Mouse (Mus musculus): ENCODE measurements around the gene Gpr1. TPM values are rescaled to one million over a fixed set of nuclear protein-coding genes. Genes with fewer than 3 reads are reported as not detected.
A peak's percentile ranks its signal among the peaks of the same experiment; 100 is the strongest.
"Not testable (repeated sequence)": the region's sequence is repeated elsewhere in the genome, so short reads cannot be mapped to it uniquely, and the experiment has no call there.

Gene Gpr1
- polyA plus RNA-seq, 1 experiment from 2014 or later: 0.04 TPM

GRCm38 (mm10) chr1:63190851-63191250 is 23.5 kb downstream of the Gpr1 start:
- no peak overlapping the region for H3K27ac ChIP-seq (ENCODE audit: low read length)
- no peaks in the 10 kb centered on the region for H3K4me1 ChIP-seq (ENCODE audit: control insufficient read depth, low read depth, low read length)
- H3K4me2 ChIP-seq (ENCODE audit: low read depth, low read length): no peak overlapping the region
- H3K27me3 ChIP-seq (ENCODE audit: control insufficient read depth, insufficient read depth, low read depth, low read length): no peaks in the 10 kb centered on the region
- H3K36me3 ChIP-seq (ENCODE audit: control insufficient read depth, insufficient read depth): no peaks in the 10 kb centered on the region
- ATAC-seq (ENCODE audit: low read depth): no peak
- no peaks in the 10 kb centered on the region for H3K9me3 ChIP-seq (replicated peaks; ENCODE audit: control insufficient read depth, low read length)
- no peak overlapping the region for H3K9ac ChIP-seq (ENCODE audit: low read depth, low read length)
- H3K4me3 ChIP-seq (ENCODE audit: low read depth, low read length): no peak overlapping the region
- WGBS (ENCODE audit: insufficient replicate concordance): 66% methylated on average over 8 of the region's 8 CpGs

- Histone ChIP-seq H3K27ac (ENCODE audit: low read length) (no peak overlapping the region), H3K4me2 (ENCODE audit: low read depth, low read length) (no peak overlapping the region), H3K4me1 (ENCODE audit: control insufficient read depth, low read depth, low read length) (no peaks in the 10 kb centered on the region), H3K9me3 (replicated peaks; ENCODE audit: control insufficient read depth, low read length) (no peaks in the 10 kb centered on the region), H3K27me3 (ENCODE audit: control insufficient read depth, insufficient read depth, low read depth, low read length) (no peaks in the 10 kb centered on the region), H3K4me3 (ENCODE audit: low read depth, low read length) (no peak overlapping the region), H3K36me3 (ENCODE audit: control insufficient read depth, insufficient read depth) (no peaks in the 10 kb centered on the region), H3K9ac (ENCODE audit: low read depth, low read length) (no peak overlapping the region)
- 59% methylated on average over 3 of the region's 3 CpGs for WGBS (ENCODE audit: insufficient replicate concordance)
- no peak for ATAC-seq (ENCODE audit: low read depth)
Measured at GRCm38 (mm10) chr1:63188536-63188935, 25.8 kb downstream of the Gpr1 start.

- not testable (repeated sequence) for H3K4me3 ChIP-seq (ENCODE audit: low read depth, low read length); H3K9me3 ChIP-seq (replicated peaks; ENCODE audit: control insufficient read depth, low read length); H3K27ac ChIP-seq (ENCODE audit: low read length); ATAC-seq (ENCODE audit: low read depth); H3K4me1 ChIP-seq (ENCODE audit: control insufficient read depth, low read depth, low read length); H3K9ac ChIP-seq (ENCODE audit: low read depth, low read length); H3K36me3 ChIP-seq (ENCODE audit: control insufficient read depth, insufficient read depth); H3K27me3 ChIP-seq (ENCODE audit: control insufficient read depth, insufficient read depth, low read depth, low read length); H3K4me2 ChIP-seq (ENCODE audit: low read depth, low read length)
- 84% methylated on average over 6 of the region's 6 CpGs for WGBS (ENCODE audit: insufficient replicate concordance)
Measured at GRCm38 (mm10) chr1:63185430-63185829, 28.9 kb downstream of the Gpr1 start.

- no peaks in the 10 kb centered on the region for H3K27me3 ChIP-seq (ENCODE audit: control insufficient read depth, insufficient read depth, low read depth, low read length)
- ATAC-seq (ENCODE audit: low read depth): no peak
- no peak overlapping the region for H3K4me3 ChIP-seq (ENCODE audit: low read depth, low read length)
- H3K36me3 ChIP-seq (ENCODE audit: control insufficient read depth, insufficient read depth): peaks cover 11% of the 10 kb centered on the region
- H3K27ac ChIP-seq (ENCODE audit: low read length): no peak overlapping the region
- H3K4me1 ChIP-seq (ENCODE audit: control insufficient read depth, low read depth, low read length): peaks cover 10% of the 10 kb centered on the region
- no peak overlapping the region for H3K9ac ChIP-seq (ENCODE audit: low read depth, low read length)
- no peak overlapping the region for H3K4me2 ChIP-seq (ENCODE audit: low read depth, low read length)
- no peaks in the 10 kb centered on the region for H3K9me3 ChIP-seq (replicated peaks; ENCODE audit: control insufficient read depth, low read length)
- 60% methylated on average over 10 of the region's 10 CpGs for WGBS (ENCODE audit: insufficient replicate concordance)
Measured at GRCm38 (mm10) chr1:63182636-63183270, 31.6 kb downstream of the Gpr1 start.

GRCm38 (mm10) chr1:63182212-63182611 is 32.1 kb downstream of the Gpr1 start:
- Histone ChIP-seq H3K9me3 (replicated peaks; ENCODE audit: control insufficient read depth, low read length) (no peaks in the 10 kb centered on the region), H3K4me3 (ENCODE audit: low read depth, low read length) (no peak overlapping the region), H3K27me3 (ENCODE audit: control insufficient read depth, insufficient read depth, low read depth, low read length) (no peaks in the 10 kb centered on the region), H3K9ac (ENCODE audit: low read depth, low read length) (no peak overlapping the region), H3K36me3 (ENCODE audit: control insufficient read depth, insufficient read depth) (peaks cover 11% of the 10 kb centered on the region), H3K4me2 (ENCODE audit: low read depth, low read length) (no peak overlapping the region), H3K4me1 (ENCODE audit: control insufficient read depth, low read depth, low read length) (peaks cover 10% of the 10 kb centered on the region), H3K27ac (ENCODE audit: low read length) (no peak overlapping the region)
- no peak for ATAC-seq (ENCODE audit: low read depth)
- whole genome bisulfite sequencing (ENCODE audit: insufficient replicate concordance): 82% methylated on average over 5 of the region's 5 CpGs

GRCm38 (mm10) chr1:63181480-63181879 is 32.9 kb downstream of the Gpr1 start:
- Histone ChIP-seq H3K4me2 (ENCODE audit: low read depth, low read length) (no peak overlapping the region), H3K9ac (ENCODE audit: low read depth, low read length) (no peak overlapping the region), H3K27me3 (ENCODE audit: control insufficient read depth, insufficient read depth, low read depth, low read length) (no peaks in the 10 kb centered on the region), H3K27ac (ENCODE audit: low read length) (no peak overlapping the region), H3K36me3 (ENCODE audit: control insufficient read depth, insufficient read depth) (peaks cover 11% of the 10 kb centered on the region), H3K4me1 (ENCODE audit: control insufficient read depth, low read depth, low read length) (peaks cover 10% of the 10 kb centered on the region), H3K9me3 (replicated peaks; ENCODE audit: control insufficient read depth, low read length) (no peaks in the 10 kb centered on the region), H3K4me3 (ENCODE audit: low read depth, low read length) (no peak overlapping the region)
- 89% methylated on average over 1 of the region's 1 CpGs for WGBS (ENCODE audit: insufficient replicate concordance)
- no peak for ATAC-seq (ENCODE audit: low read depth)

GRCm38 (mm10) chr1:63181019-63181418 is 33.3 kb downstream of the Gpr1 start:
- Histone ChIP-seq H3K27me3 (ENCODE audit: control insufficient read depth, insufficient read depth, low read depth, low read length) (no peaks in the 10 kb centered on the region), H3K4me1 (ENCODE audit: control insufficient read depth, low read depth, low read length) (peaks cover 10% of the 10 kb centered on the region), H3K9ac (ENCODE audit: low read depth, low read length) (no peak overlapping the region), H3K27ac (ENCODE audit: low read length) (0 out of 2 replicates have a peak overlapping the region, but pooled peaks have one; percentile 17), H3K9me3 (replicated peaks; ENCODE audit: control insufficient read depth, low read length) (no peaks in the 10 kb centered on the region), H3K36me3 (ENCODE audit: control insufficient read depth, insufficient read depth) (peaks cover 11% of the 10 kb centered on the region), H3K4me3 (ENCODE audit: low read depth, low read length) (no peak overlapping the region), H3K4me2 (ENCODE audit: low read depth, low read length) (no peak overlapping the region)
- peak; percentile 69 for ATAC-seq (ENCODE audit: low read depth)
- 7% methylated on average over 3 of the region's 3 CpGs for WGBS (ENCODE audit: insufficient replicate concordance)

- H3K9me3 ChIP-seq (replicated peaks; ENCODE audit: control insufficient read depth, low read length); H3K27me3 ChIP-seq (ENCODE audit: control insufficient read depth, insufficient read depth, low read depth, low read length); ATAC-seq (ENCODE audit: low read depth); H3K9ac ChIP-seq (ENCODE audit: low read depth, low read length); H3K4me3 ChIP-seq (ENCODE audit: low read depth, low read length); H3K4me2 ChIP-seq (ENCODE audit: low read depth, low read length): not testable (repeated sequence)
- H3K4me1 ChIP-seq (ENCODE audit: control insufficient read depth, low read depth, low read length): peaks cover 11% of the 10 kb centered on the region
- 0 out of 2 replicates have a peak overlapping the region, but pooled peaks have one; percentile 17 for H3K27ac ChIP-seq (ENCODE audit: low read length)
- WGBS (ENCODE audit: insufficient replicate concordance): 58% methylated on average over 4 of the region's 4 CpGs
- H3K36me3 ChIP-seq (ENCODE audit: control insufficient read depth, insufficient read depth): peaks cover 11% of the 10 kb centered on the region
Measured at GRCm38 (mm10) chr1:63180575-63180974, 33.8 kb downstream of the Gpr1 start.

- no peak overlapping the region for H3K9ac ChIP-seq (ENCODE audit: low read depth, low read length)
- WGBS (ENCODE audit: insufficient replicate concordance): 84% methylated on average over 4 of the region's 4 CpGs
- H3K27ac ChIP-seq (ENCODE audit: low read length): no peak overlapping the region
- H3K9me3 ChIP-seq (replicated peaks; ENCODE audit: control insufficient read depth, low read length): no peaks in the 10 kb centered on the region
- H3K4me2 ChIP-seq (ENCODE audit: low read depth, low read length): no peak overlapping the region
- H3K4me1 ChIP-seq (ENCODE audit: control insufficient read depth, low read depth, low read length): peaks cover 16% of the 10 kb centered on the region
- no peak overlapping the region for H3K4me3 ChIP-seq (ENCODE audit: low read depth, low read length)
- no peaks in the 10 kb centered on the region for H3K27me3 ChIP-seq (ENCODE audit: control insufficient read depth, insufficient read depth, low read depth, low read length)
- no peak for ATAC-seq (ENCODE audit: low read depth)
- H3K36me3 ChIP-seq (ENCODE audit: control insufficient read depth, insufficient read depth): peaks cover 11% of the 10 kb centered on the region
Measured at GRCm38 (mm10) chr1:63180122-63180521, 34.2 kb downstream of the Gpr1 start.
